Mouse (Mus musculus) ovary, postnatal 10 days (tissue): Measurements from ENCODE around the gene Plekha3.

Source experiments
- DNase-seq: peaks from one replicate; pipeline ENCODE4 v3.0.0; 2022; ENCODE audit warnings: low spot score

Gene Plekha3

DNA sequence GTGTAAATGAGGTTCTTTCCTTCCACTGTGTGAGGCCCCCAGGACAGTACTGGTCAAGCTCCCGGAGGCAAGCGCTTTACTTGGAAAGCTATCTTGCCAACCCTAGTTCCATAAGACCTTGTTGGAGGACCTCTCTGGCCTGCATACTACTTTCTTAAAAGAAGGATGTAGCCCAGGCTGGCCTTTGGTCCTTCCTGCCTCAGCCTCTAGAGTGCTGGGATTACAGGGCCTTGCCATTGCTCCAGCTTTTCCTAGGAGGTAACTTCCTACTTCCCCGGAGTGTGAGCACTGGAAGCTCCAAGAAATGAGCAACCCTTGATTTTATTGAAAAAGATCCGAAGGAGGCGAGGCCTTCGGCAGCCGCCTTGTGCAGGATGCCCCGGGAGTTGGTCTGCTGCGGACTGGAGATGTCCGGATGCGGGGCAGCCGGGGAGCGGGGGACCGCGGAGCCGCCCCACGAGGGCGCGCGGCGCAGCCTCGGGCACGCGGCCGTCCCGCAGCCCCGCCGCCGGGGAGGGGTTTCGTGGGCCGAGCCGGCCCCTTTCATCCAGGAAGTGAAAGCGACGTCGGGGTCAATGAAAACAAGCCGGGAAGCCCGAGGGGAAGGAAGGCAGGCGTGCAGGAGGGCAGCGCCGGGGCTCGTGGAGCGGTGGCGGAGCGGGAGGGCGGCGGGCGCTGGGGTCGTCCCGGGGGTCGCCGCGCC is at the start of gene Plekha3:
TSS of gene Plekha3 (plus strand) at position 557 of the 703 bp plus-strand sequence.
- DNase-seq, result peak; percentile 77

DNA sequence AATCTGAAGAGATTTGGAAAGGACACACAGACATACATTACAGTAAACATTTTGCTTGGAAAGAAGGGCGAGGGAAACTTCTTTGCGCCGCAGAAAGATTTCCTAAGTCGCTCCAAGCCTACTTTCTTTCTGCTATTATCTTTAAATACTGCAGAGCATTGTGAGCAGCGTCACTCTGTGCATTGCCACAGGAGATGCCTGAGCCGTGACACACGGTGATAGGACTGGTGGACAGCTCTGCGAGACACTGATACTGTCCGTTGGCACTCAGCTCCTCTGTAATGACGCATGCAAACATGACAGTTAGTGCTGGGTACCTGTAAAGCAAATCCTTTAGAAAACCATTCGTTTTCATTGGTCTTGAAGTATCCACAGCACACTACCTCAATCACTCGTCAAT is 44.8 kb upstream of the Plekha3 start:
- DNase-seq, result no peak

DNA sequence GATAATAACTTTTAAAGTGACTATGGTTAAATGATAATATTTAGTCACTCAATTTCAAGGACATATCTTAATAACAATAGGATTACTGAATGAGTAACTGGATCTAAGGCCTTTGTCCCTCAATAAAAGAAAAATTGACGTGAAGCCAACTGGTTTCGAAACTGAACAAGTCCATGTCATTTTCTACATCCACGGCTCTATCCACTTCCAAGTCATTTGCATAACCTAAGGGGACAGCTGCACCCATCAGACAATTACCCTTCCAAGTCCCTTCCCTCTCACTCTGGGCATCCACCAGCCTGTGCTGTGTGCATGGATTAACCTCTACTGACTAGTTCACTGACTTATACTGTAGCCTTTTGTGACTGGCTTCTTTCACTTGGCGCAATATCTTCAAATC is 43.5 kb upstream of the Plekha3 start:
- no peak for DNase-seq

DNA sequence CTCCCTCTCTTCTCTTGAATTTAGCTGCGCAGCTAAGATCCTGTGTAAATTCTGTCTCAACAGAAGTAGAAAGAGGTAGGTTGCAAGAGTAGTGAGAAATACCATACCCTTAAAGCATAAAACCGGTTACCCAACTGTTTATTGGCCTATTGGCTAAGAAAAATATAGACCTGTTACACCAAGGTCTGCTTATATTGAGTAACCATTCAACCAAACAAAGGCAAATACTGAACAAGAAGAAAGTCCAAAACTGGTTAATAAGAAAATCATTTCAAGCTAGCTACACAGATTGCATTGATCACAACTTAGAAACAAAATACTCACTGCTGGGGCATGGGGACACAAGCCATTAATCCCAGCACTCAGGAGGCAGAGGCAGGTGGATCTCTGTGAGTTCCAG is 35.4 kb upstream of the Plekha3 start:
- no peak for DNase-seq

DNA sequence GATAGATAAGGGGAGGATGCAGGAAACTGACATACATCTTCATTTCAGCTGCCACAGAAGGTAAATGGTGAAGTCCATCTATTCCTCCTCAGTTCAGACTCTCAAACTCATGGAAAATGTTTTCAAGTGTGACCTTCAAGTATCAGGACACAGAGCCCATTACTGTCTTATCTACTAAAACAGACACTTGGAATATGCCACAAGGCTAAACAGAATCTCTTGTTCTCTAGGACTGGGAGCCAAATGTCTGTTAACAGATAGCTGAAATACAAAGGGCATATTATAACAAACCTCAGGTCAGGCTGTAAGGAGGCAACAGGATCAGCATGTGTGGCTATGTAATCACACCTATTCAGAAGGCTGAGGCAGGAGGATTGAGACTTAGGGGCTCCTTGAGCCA is 31.3 kb upstream of the Plekha3 start:
- DNase-seq, result no peak

DNA sequence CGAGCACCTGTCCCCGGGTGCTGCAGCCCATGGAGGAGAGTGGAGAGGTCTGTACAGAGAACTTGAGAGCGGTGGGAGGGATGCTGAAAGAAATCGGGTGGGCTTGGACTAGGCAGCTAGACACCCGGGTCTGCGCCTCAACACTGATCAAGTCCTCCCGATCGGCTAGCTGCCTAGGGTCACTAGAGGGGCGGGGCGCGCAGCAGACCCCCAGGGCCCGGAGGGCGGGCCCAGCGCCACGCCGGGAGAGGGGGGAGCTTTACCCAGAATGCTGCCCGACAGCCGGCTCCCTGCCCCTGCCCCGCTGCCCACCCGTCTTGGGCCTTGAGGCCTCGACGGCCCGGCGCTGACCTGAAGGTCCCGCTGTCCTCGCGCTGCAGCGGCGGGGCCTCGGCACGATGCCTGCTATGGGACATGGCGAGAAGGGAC is 27.6 kb upstream of the Plekha3 start:
- DNase-seq, result no peak

DNA sequence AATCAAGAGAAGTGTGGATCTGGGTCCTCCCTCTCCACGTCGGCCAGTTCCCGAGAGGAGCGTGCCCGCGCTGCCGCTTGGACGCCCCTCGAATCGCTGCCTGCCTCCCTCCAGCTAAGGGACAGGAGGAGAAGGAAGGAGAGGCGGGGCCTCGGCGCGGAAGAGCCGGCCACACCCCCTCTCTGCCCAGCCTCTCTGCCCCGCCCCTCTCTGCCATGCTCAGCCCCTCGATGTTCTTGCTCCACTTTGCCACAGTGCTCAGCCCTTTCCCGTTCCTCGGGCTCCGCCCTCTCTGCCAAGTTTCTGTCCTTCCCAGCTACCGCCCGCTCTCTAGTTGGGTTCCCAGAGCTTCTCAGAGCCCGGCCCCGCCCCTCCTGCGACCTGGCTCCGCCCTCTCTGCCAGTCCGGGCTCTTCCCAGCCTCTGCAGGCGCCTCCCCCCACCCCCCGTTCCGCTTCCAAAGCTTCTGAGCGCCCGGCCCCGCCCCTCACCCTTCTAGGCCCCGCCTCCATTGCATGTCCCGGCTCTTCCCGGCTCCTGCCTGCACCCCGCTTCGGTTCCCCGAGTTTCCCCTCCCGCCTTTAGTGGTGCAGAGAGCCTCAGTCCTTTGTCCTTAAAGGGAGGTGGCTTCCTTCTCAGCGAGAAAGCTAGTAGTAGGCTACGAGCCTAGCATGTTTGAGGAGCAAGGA is 27.1 kb upstream of the Plekha3 start, which contains the start of the genes Prkra and Pjvk:
TSS of gene Prkra (minus strand) at position 133 of the 688 bp plus-strand sequence.
TSS of gene Pjvk (plus strand) at position 594 of the 688 bp plus-strand sequence.
- peak; percentile 97 for DNase-seq

DNA sequence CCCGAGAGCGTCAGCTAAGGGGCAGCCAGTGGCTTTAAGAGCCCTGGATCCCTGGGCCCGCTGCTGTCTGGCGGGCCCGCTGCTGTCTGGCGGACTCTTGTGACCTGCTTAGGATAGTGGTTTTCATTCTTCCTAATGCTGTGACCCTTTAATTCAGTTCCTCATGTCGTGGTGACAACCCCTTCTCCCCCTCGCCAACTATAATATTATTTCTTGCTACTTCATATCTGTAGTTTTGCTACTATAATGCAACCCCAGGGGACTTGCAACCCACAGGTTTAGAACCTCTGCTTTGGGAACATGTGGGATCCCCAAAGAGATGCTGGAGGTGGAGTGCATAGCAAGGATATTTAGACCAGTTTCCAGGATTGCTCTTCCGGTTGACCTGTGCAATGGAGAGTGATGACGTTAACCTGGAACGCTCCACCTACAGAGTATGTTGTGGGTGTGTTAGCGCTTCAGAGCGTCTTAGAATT is 26.4 kb upstream of the Plekha3 start:
- DNase-seq, result no peak

DNA sequence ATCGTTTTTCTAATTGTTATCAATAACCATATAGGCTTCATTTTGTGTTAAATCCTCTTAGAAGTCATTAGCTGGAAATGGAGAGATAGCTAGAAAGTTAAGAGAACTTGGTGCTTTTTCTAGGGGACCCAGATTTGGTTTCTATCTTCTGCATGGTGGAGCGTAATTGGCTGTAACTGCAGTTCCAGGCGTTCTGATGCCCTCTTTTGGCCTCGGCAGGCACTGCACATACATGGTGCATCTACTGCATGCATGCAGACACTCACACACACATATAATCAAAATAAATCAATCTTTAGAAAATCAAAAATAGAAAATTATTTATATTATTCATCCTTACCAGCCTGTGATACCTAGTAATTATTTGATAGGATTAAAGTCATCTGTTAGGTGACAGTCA is 22.0 kb upstream of the Plekha3 start:
- no peak for DNase-seq

DNA sequence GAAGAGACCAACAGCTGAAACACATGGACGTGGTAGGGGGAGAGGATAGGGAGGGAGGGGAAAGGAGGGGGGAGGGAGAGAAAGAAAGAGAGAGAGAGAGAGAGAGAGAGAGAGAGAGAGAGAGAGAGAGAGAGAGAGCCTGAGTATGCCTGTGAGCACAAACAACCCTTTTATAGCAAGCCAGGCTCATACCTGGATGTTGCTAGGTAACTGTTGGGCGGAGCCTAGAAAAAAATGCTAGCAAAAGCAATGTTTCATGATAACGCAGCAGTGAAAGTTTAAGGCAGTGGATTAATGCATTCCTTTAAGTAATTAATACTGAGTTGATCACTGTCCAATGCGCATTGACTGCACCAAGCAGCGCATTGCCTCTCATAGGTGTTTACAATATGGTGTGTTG is 20.4 kb upstream of the Plekha3 start:
- DNase-seq, result no peak

DNA sequence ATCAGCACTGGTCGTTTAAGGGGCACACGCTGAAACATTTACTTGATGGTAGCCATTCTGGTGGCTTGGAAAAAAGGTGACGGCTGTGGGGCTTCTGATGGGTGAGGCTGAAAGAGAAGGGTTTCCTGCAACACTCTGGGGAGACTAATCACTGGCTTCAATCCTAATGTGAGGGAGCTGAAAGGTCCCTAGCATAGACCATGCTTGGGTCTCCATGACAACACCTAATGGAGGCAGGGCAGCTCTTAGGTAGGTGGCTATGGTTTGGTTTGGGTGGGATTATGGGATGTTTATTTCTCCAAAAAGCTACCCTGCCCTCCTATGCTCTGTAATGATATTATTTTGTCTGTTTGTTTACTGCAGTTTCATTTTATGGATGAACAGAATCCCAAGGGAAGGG is 19.6 kb upstream of the Plekha3 start:
- no peak for DNase-seq

DNA sequence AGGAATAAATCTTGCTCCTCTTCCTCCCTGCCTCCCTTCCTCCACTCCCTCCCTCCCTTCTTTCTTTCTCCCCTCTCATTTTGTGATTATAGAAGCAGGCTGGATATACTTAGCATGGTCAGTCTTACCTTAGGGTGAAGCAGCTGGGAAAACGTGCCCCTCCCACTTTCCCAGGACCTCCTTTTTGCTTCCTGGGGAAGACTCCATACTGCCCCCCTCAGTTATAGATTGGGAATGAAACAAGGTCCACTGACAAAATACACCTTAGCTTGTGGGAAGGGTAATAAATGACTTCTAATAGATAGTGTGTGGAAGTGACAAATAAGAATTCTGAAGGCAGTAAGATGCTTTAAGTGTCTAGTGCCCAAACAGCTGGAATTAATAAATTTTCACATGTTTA is 19.1 kb upstream of the Plekha3 start:
- no peak for DNase-seq

DNA sequence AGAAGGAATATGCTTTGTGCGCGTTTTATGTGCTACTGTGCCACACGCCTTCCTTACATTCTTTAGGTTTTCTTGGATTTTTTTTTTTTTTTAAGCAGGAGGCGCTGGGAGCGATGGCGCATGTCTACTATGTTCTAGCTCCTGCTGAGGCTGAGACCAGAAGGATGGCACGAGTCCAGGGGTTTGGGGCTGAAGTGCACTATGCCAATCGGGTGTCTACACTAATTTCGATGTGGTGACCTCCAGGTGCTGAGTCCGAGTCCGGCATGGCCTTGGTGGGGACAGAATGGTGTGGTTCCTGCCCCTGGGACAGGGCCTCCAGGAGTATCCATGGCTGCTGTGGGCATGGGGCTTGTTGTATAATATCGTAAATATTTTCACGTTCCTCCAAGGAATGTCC is 16.5 kb upstream of the Plekha3 start:
- DNase-seq, result no peak

DNA sequence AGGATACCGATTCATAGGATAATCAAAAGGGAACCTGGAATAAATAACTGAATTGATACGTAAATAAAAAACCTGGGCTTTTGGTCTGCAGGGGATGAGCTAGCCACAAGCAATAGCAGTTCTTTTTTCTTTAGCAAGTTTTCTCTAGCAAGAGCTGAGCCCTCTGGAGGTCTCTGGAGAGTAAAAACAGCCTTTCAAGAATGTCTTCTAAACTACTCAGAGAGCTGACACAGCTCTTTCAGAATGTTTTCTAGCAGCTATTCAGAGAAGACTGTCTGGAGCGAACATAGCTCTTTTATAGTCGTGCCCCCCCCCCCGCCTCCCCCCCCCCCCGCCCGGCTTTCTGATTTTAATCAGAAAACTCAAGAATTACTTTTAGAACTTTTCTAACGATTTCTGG is 15.7 kb upstream of the Plekha3 start:
- no peak for DNase-seq

DNA sequence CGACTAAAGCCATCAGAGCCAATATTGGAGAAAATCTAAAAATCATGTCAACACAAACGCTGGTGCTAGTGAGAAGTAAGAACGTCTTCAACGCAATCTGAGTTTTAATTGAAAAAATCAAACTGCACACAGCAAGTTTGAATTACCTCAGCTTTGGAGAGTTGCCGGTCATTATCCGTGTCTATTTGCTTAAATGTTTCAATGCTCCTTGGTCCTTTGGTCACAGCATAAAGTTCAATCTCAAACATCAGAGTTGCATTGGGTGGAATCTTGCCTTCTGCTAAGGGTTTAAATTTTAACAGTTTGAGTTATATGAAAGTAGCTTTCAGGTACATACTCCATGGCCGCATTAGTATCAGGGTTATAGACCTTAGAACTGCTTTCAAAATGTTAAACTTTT is 9.6 kb upstream of the Plekha3 start:
- DNase-seq, result no peak

DNA sequence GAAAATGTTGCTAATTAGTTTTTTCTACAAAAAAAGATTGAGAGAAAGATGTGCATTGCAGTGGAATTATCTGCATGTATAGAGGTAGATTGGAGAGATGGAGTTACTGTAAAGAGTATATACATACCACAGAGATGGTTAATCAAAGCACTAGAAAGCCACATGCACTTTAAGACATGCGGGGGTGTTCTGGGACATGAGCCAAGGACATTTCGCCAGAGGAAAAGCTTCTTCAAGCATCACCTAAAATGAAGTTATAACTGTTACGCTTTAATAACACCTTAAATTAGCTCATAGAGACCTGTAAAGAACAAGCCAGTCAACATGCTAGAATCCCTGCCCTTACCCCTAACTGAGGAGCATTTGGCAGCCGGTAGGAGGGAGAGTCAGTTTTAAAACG is 7.9 kb upstream of the Plekha3 start:
- no peak for DNase-seq

DNA sequence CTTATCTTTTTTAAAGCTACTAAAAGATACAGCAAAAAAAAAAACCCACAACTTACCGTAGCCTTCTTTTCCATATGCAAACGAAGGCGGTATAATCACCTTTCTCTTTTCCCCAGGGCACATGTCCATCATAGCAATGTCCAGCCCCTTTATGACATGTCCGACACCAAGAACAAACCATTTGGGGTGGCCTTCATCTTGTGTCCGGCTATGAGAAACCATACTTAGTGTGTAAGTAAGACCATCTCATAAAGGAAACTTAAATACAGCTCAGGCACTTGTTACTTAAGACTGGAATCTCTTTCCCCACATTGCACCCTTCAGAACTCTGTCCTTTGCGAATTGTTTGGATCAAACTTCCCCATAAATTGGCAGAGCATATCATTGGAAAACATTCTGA is 3.4 kb upstream of the Plekha3 start:
- no peak for DNase-seq

DNA sequence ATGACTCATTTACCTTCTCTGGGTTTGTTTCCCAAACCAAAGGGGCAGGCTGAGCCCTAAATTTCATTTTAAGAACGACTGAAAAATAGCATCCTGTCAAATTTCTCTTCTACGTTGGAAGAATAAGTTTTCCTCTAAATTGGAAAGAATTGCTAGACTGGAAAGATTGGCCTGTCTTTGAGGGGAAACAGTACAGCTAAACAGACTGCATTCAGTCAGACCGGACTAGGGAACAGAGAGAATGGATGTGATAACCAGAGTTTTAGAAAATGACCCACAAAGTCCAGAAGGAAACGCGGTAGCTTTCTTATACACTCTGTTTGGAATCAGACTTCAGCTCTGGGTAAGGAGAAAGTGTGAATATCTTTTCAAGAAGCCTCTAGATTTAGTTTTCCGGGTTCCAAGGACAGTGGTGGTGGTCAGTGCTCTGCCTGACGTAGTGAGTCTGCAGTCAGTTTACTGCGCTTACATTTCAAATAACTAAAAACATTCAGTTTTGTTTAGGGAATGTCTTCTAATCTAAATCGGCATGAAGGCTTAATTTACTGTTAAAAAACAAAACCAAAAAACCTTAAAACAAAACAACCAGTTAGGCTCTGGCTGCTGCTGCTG is 2.8 kb upstream of the Plekha3 start:
- no peak for DNase-seq

DNA sequence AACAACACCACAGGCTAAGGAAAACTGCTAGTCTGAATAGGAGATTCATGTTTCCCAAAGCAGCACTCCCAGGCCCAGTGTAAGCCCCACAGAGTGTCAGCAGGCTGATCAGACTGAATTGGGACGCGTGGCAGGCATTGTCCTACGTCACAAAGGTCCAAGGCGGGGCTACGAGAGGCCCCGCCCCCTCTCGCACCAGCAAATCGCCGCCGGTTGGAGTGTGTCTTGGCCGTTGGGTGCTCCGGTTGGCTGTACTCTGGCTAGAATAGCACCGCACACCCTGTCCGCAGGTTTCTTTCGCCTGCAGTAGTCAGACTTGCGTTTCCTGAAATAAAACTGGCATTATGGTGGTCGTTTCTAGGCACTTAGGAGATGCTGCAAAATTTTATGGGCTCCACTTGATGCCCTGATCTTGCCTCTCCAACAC is 2.1 kb upstream of the Plekha3 start, which contains the start of gene Fkbp7:
TSS of gene Fkbp7 (minus strand) at position 151 of the 427 bp plus-strand sequence.
- DNase-seq, result peak; percentile 84

DNA sequence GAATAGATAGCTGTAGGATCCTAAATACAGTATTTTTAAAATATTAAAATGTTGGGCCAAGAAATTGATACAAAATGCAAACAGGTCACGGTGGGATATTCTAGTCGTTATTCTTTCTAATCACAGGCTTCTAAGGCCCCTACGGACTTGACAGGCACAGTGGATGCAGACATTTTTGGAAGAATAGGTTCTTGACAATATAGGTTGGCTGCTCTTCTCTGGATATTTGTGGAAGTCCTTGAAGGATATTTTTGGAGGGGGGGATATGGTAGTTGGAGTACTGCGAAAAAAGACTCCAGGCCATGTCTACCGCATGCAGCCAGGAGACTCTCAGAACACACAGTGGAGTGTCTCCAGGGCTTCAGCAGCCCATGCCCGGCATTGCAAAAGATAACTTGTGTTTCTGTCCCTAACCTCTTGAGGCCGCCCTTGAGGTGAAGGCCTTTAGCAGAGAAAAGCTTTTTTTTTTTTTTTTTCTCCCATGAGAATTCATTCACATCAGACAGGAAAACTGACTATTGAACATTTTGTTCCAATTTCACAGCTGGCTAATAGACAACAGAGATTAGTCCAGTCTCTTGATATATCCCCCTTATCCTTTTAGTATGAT is 1.5 kb upstream of the Plekha3 start:
- no peak for DNase-seq

DNA sequence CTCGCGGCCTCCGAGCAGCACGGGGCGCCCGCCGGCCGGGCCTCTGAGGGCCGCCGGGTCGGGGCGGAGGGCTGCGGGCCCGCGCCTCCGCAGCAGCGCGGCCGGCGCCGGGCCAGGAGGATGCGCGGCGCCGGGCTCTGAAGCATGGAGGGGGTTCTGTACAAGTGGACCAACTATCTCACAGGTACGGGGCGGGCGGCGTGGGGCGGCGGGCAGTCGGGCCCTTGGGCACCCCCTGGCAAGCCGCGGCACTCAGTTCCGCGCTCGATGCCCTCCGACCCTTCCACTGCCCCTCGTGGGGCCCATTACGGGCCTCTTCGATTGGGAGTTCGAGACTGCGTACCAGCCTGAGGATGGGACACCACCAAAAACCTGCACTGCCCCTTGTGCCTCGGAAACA is 370 bp downstream of the Plekha3 start:
- no peak for DNase-seq

DNA sequence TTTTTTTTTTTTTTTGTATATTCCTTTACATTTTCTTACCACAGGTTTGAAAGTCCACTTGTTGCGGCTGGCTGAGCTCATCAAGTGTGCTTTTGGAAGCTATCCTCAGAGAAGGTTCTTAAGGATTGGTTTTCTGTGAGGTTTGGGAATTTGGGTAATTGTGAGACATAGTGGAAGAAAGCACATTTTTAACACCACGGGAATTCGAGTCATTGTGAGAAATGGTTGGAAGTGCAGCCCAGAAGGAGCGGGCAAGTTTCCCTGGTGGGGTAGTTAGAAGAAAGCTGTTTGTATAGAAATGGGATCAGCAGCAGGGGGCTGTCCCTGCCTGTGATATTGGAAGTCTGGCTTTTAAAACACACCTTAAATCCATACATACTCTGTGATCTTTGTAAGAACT is 868 bp downstream of the Plekha3 start:
- DNase-seq, result no peak
